Mouse (Mus musculus): Measurements from ENCODE around the gene Gnai3.

The Gnai3 gene

DNA sequence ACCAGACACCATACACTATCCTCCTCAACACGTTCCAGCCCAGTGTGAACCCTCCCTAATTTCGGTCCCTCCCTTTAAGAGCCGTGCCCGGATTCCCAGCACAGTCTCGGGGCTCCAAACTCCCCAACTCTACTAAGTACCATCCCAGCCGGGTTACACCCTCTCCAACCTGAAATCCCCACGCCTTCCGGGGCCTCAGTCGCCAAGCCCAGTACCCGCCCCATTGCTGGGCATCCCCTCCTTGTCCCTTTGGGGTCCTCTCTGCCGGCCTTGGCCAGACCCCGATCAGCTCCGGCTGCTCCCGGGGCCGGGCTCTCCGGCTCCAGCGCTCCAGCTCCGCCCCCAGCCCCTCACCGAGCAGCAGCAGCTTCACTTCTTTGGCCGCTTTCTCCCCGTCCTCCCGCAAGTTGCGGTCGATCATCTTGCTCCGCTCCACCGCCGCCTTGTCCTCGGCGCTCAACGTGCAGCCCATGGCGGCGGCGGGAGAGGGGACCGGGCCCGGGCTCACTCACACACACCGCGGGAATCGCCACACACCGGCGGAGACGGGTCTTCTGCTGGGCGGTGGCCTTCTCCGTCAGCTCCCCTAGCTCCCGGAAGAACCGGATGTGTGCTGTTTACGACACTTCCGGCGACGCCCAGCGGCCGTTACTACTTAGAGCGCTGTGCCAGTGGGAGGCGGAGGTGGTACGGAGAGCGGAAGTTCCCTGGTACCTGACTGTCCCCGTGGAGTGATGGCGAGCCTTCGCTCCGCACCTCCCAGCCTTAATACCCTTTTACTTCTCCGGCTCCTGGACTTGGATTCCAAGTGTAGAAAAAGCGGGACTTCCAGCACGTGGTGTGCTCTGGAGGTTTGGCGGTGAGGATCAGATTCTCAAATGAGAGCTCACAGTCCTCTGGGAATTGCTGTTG is at the start of gene Gnai3:
TSS of gene Gnai3 (minus strand) at position 613 of the 912 bp plus-strand sequence.
- peak; percentile 71 to 86 for DNase-seq (ENCODE audit: low spot score in 2 of 2)

DNA sequence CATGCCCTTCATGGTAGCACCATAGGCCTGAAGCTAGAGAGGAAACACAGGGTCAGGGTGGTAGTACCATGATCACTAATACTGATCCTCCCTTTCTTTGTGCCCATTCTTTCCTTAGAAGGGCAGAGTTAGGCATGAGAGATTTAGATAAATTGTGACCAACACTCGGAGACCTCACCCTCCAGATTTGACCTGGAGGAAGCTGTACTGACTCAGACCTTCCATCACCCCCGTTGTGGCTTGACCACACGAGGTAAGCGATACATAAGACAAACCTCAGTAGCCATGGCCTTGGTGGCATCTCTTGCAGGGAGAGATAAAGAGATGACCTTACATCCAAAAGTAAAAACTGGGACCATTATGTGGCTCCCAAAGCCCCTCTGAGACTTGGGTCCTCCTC is 49.3 kb upstream of the Gnai3 start:
- DNase-seq (ENCODE audit: low spot score in 2 of 2) = no peak

DNA sequence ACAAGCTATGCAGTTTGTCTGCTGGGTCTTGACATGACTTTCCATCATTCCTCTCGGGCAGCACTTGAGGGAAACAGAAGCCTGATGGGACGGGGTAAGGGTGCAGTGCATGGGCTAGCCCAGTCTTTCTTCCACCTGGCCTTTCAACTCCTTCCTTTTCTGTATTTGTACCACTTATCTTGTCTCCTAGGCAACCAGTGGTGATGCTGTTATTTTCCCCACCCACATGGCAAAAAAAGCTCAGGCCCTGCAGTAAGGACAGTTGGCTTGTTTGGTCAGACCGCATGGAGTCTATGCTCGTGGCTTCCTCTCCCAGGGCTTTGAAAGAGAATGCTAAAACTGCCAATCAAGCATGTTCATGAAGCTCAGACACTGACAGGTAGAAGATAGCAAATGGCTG is 47.7 kb upstream of the Gnai3 start:
- DNase-seq (ENCODE audit: low spot score in 2 of 2) = no peak

DNA sequence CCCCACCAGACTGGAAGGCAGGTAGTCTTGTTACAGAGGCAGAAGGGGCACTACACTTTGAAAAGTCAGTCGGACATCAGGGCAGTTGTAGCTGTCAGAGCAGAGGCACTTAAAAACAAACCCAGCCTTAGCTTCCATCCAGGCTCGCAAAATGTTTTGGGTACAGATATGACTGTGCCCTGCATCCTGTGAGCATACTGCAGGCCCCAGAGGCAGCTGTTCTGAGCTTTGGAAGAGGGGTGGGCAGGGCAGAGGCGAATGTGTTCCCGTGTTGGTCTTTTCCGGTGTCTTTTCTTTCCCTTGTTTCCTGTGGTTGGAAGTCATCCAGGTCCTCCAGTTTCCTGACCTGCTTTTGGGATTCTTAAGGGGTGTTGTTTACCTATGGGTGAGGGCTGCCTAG is 44.0 kb upstream of the Gnai3 start:
- no peak for DNase-seq (ENCODE audit: low spot score in 2 of 2)

DNA sequence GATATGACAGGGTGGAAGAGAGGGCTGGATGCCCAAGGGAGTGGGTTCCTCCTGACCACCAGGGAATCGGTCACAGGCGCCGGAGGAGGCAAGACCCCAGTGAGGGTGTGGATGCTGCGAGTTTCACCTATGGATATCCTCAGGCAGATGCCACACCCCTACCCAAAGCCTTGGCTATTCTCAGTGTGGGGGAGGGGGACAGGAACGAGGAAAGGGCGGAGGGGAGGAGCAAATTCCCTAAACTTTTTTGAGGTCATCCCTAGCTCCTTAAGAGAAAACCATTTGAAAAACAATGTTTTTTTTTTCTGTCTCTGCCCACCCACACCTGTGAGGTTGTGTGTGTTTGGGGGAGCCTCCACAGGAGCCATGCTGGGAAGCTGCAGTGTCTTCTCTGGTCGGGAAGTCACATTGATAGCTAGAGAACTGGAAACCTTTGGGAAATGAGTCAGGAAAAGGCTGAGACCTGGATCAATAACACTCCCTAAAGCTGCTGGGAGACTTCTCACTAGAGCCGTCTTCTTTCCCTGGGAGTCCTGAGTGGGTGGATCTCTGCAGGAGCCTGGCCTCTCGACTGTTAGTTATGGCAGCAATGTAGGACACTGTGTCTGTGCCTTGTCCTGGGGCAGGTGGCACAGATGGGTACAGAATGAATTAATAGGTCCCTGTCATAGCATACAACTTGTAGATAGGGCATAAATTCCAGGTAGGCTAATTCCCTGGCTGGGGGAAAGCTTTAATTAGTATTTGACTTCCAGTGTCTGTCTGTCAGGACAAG is 43.0 kb upstream of the Gnai3 start:
- DNase-seq (ENCODE audit: low spot score in 2 of 2) = no peak

DNA sequence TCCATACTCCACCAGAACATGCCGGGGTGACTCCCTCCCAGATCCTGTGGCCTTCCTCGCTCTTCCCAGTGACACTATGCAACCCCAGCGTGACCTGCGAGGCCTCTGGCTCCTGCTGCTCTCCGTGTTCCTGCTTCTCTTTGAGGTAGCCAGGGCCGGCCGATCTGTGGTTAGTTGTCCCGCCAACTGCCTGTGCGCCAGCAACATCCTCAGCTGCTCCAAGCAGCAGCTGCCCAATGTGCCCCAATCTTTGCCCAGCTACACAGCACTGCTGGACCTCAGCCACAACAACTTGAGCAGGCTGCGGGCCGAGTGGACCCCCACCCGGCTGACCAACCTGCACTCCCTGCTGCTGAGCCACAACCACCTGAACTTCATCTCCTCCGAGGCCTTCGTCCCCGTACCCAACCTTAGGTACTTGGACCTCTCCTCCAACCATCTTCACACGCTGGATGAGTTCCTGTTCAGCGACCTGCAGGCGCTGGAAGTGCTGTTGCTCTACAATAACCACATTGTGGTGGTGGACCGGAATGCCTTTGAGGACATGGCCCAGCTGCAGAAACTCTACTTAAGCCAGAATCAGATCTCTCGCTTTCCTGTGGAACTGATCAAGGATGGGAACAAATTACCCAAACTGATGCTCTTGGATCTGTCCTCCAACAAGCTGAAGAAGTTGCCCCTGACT is 41.3 kb upstream of the Gnai3 start:
- no peak for DNase-seq (ENCODE audit: low spot score in 2 of 2)

DNA sequence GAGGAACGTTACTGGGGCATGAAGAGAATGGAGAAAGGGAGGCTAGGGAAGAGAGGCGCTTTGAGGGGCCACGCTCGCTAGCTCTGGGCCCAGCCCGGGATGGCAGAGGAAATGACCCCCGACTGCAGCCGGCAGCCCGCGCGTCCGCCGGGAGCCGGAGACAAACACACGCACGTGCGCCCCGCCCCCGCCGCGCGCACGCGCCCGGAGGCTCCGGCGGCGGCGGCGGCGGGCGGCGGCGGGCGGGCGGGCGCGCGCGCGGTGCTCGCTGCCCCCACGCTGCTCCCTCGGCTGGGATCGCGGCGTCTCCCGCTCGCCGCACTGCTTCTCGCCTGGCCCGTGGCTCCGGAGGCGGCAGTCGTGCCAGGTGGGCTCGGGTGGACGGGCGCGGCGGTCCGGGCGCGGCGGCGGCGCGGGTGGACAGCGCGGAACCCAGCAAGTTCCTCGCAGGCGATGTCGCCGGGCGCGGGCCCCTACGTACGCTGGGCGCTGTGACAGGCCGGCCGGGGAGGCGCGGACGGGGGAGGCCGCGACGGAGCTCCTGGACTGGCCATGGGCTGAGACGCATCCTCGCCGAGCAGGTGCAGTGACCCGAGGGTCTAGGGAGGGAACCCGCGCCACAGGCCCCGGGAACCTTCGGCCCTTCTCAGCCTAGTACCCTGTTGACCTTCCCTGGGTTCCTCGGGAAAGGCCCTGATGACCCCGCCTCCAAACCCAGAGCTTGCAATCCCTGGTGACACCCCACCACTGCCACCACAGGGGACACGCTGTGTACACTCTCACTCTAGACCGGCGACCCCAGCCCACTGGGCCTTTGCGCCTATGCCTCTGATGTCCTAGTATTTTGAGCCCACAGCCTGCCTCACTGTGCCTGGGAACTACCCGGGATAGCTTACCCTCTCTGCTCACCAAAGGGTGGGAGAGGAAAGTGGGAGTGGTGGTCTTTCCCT is 40.4 kb upstream of the Gnai3 start, which contains the start of gene Amigo1:
TSS of gene Amigo1 (plus strand) at position 238 of the 950 bp plus-strand sequence.
- no peak for DNase-seq (ENCODE audit: low spot score in 2 of 2)

DNA sequence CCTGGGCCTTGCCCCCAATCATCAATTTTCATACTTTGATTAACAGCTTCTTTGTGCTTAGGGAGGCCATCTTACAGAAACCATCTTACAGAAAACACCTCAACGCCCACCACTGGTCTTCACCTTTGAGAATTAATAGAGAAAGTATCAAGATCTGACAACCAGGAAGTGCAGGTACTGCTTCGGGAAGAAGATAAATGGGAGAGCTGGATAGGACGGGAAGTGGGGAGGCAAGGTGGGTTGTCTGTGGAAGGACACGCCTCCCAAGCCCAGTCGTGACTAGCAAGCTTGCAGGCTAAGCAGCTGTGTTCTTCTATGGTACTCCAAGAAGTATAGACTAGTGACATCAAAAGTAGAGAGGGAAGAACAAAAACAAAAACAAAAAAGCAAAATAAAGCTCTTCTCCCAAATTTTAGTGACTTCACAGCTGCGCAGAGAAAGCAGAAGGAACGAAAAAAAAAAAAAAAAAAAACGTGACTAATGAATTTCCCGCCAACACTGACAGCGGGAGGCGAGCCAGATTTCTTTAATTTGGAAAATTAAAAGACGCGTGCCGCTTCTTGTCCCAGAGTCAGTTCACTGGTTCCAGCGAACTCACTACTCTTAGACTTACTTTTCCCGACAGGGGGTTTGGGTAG is 39.6 kb upstream of the Gnai3 start:
- DNase-seq (ENCODE audit: low spot score in 2 of 2) = no peak

DNA sequence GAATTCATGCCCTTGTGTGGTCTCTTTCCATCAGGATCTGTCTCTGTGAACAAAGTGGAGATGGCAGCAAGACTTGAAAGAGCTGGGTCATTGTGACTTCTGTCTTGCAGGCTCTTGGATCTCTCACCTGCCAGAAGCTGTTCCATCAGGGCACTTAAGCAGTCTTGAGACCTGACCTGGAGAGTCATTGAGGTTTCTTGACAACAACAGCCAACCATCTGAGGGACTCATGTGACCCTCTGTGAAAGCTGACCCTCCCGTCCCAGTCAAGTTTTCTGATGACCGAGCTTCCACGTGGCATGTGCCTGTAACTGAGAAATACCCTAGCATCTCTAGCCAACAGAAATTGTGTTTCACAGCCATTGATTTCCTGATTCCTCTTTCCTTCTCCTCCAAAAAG is 38.8 kb upstream of the Gnai3 start:
- DNase-seq (ENCODE audit: low spot score in 2 of 2) = no peak

DNA sequence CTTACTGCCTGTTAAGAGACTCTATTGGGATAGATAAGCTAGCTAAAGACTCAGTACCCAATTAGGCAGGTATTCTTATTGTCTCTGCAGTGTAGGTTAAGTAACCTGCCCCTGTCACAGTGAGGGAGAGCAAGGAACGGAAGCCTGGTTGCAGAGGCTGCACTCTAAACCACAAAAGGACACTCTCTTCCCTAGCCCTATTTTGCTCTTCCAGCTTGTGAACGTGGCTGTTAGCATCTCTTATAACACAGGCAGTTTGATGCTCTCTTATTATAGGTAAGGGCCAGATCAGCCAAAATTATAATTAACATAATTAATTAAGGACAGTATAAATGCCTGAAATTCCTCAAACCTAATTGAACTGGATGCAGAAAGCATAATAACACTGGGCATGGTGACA is 34.6 kb upstream of the Gnai3 start:
- no peak for DNase-seq (ENCODE audit: low spot score in 2 of 2)

DNA sequence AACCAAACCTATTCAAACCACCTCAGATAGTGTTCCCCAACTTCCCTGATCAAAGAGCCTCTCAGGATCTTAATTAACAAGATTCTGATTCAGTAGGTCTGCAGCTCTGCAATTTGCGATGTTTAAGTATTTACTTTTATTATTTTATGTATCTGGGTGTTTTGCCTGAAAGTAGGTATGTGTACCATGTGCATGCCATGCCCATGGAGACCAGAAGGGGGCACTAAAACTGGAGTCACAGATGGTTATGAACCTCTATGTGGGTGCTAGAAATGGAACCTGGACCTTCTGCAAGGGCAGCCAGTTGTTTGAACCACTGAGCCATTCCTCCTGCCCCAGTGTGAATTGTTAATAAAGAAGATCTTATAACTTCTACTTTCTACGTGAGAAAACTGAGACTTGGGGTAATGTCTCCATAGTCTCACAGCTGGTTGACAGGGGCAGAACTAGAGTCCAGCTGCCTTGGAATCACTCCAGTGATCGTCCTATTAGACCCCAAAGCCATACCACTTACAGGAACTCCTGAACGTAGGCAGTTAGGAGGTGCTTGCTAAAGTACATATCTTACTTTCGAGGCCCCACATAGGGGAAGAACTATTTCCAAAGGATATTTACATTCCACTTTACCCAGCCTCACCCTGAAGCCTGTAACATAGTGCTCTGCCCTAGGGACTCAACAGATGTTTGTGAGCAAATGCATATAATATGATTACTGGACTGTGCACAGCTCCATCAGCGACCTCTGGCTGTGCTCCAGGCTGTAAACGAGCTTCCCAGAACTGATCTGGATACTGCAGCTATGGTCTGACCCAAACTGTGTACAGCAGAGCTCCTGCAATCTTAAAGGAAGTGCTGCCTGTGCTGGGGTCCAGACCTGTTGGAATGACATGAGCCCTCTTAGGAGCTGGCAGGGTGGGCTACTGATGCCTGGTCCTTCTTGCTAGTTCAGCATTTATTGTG is 33.1 kb upstream of the Gnai3 start:
- no peak for DNase-seq (ENCODE audit: low spot score in 2 of 2)

DNA sequence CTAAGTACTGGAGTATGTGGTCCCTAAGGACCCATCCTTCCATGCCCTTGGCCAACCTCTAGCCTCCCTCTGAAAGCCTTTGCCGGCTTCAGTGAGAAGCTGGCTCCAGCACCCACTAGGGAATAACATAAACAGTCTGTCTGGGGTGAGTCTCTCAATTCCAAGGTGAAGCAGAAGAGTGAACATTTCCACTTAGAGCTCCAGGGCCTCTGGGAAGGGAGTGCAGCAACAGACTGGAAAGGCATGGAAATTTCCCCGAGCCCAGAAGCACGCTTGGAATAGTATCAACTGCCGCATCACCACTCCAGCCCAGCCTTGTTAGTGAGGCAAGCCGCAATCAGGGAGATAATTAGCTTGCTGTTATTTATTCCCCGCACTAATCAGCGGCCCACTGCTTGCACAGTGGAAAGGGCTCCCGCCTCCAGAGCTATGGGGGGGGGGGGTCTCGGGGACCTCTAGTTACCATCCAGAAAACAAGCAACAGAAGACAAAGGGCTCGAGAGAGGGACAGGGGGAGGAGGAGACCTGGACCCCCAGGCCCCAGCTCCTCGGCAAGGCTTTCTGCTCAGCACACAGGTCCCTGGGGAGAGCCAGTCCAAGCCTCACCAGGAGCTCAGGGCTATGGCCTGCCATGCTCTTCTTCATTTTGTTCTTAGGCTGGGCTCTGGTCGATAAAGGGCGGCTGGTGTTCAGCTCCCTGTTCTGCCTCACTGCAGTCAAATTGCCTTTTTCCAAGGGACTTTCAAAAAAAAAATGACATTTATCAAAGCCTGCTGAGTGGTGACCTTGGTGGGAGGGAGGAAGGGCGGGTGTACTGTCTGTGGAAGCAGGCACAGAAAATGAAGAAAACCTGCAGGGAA is 29.0 kb upstream of the Gnai3 start:
- no peak for DNase-seq (ENCODE audit: low spot score in 2 of 2)

DNA sequence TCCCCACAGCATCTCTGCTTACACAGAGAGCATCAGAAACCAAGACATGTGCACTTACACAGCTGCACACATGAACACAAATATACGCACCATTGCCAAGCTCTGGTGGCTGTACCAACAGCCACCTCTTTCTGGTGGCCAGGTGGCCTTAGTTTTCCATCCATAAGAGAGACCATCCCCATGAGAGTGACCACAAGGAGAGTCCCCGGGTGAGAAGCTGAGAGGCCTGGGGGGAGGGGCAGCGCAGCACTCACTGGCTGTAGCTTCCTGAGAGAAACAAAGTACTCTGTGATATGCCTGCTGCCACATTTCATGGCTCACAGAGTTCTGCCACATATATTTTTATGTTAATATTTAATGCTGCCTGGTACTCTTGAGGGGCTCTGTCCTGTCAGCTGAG is 23.3 kb upstream of the Gnai3 start:
- DNase-seq (ENCODE audit: low spot score in 2 of 2) = no peak

DNA sequence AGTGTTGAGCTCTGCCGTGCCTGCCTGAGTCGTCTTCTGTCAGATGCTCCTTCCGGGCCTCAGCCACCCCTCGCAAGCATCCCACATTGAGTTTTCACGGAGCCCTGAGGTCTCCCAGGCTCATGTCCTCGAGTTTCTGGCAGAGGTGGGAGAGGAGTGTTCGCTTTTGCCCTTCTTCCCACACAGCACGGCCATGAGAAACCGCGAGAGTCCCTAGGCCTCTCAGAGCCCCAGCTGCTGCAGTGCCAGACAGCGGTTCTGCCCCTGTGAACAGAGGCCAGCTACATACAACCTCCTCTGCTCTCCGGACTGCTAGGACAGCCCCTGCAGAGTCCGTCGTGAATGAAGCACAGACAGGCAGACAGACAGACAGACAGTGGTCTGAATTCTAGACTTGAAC is 21.6 kb upstream of the Gnai3 start:
- DNase-seq (ENCODE audit: low spot score in 2 of 2) = no peak

DNA sequence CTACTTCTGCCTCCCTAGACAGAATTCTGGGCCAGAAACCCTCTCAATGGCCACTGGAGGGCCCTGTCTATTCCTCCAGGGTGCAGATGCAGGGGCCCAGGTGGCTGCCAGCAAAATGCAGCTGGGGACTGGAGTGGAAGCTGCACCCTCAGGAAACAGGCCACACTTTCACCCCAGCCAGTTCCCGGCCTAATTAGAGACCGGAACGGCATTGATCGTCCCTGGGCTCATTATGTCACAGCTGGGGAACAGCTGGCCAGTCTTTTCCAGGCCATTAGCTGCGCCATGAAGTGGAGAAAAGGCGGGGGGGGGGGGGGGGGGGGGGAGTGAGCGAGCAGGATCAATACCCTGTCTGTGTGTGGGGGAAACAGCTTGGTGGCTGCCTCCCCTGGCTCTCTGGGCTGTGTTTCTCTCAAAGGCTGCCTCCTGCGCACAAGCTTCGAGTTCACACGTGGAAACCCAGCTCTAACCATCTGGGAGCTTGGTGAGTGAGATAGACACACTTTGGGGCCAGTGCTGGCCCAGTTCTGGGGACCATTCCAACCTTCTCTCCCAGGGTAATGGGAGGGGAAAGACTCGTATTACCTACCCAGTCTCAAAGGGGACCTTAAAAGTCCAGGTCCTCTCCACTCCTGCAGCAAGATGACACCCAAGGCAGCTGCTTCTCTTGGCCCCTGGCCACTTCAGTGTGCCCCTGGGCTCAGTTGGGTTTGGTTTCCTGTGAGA is 20.7 kb upstream of the Gnai3 start:
- DNase-seq (ENCODE audit: low spot score in 2 of 2) = no peak

DNA sequence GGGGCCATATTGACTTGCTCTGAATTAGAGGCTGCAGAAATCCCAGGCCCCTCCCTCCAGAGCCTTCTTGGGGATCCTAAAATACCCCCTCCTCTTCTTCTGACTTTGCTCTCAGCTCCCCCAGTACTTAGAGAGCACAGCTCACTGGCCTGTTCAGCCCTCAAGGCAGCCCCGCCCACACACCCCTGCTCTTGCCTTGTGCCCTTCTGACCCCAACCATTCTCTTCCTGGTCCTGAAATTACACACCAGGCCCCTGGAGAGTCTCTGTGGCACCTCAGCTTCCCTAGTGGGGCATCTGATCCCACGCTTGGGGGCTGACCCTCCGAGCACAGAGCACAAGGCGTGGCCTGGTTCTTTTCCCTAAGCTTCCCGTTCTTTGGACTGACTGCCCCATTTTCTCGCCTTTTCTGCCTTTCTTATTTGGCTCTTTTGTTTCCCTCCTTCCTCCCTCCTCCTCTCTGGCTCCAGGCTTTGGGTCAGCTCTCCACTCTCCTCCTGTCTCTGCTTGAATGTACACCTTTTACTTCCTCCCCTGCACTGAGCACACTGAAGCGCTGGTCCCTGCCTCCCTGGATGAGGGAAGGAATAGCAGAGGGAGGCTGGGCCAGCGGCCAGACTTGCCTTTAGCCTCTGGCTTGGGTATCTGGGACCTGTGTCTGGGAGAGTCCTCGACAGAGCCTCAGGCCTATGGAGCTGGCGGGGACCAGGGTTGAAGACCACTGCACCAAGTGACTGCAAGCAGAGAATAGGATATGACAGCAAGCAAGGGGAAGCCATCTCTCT is 19.8 kb upstream of the Gnai3 start:
- no peak for DNase-seq (ENCODE audit: low spot score in 2 of 2)

DNA sequence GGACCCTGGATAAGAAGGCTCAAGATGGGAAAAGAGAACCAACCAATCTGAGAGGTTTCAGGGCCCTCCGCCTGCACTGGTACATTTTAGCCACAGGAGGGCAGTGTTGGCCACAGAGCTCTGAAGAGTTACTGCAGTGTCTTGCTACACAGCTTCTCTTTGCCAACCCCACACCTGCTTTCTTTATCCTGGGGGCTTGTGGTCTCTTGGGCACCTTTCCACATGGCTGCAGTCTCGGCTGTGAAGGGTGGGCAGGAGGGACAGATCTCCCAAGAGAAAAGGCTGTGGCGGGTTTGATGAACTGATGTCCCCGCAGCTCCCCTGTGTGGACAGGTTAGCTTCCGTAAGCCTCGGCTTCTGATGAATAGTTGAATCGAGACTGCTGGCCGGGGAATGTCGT is 18.9 kb upstream of the Gnai3 start:
- DNase-seq (ENCODE audit: low spot score in 2 of 2) = peak; percentile 74 to 90
